Mouse (Mus musculus) cortical plate, adult 2 months (tissue): ENCODE data around the gene Iqcm.

Experiments used
- CTCF ChIP-seq: fragments of 200-500 bp; IDR thresholded peaks from 2 replicates; pipeline ENCODE4 v1.5.1; 2011; ENCODE audit warnings: mild to moderate bottlenecking, control low read depth, low read length; ENCODE audit not compliant: insufficient read depth; ENCODE audit errors: extremely low read depth
- POLR2A ChIP-seq: fragments of 200-500 bp; IDR thresholded peaks from 2 replicates; pipeline ENCODE4 v1.6.1; 2011; ENCODE audit warnings: mild to moderate bottlenecking, low read length, control low read depth; ENCODE audit not compliant: insufficient read depth; ENCODE audit errors: extremely low read depth

GRCm38 (mm10) chr8:75513786-75514185 lies 65.3 kb downstream of the Iqcm start:
- TF ChIP-seq CTCF, result no peak
- no peak for TF ChIP-seq POLR2A
